Mouse (Mus musculus): ENCODE data around the gene Atp13a2. TPM values are rescaled to one million over a fixed set of nuclear protein-coding genes. Genes with fewer than 3 reads are reported as not detected.

Gene Atp13a2
- 10 to 100 TPM; 16.1 to 17.0 TPM for total RNA-seq (2021)
- long read RNA-seq, experiment 1, transcript Atp13a2-203 (29 exons, 3,882 nt): minor isoform, 6 of 45 reads
- long read RNA-seq, experiment 1, transcript Atp13a2-201 (29 exons, 3,956 nt): major isoform, 12 of 45 reads
- long read RNA-seq, experiment 1, partial matches to known transcripts: 22 of 45 reads
- long read RNA-seq, experiment 1, other reads (novel, unspliced or antisense): 5 of 45 reads
- long read RNA-seq, experiment 2, transcript Atp13a2-203 (29 exons, 3,882 nt): minor isoform, 17 of 57 reads
- long read RNA-seq, experiment 2, transcript Atp13a2-201 (29 exons, 3,956 nt): major isoform, 18 of 57 reads
- long read RNA-seq, experiment 2, partial matches to known transcripts: 14 of 57 reads
- long read RNA-seq, experiment 2, other reads (novel, unspliced or antisense): 8 of 57 reads

DNA sequence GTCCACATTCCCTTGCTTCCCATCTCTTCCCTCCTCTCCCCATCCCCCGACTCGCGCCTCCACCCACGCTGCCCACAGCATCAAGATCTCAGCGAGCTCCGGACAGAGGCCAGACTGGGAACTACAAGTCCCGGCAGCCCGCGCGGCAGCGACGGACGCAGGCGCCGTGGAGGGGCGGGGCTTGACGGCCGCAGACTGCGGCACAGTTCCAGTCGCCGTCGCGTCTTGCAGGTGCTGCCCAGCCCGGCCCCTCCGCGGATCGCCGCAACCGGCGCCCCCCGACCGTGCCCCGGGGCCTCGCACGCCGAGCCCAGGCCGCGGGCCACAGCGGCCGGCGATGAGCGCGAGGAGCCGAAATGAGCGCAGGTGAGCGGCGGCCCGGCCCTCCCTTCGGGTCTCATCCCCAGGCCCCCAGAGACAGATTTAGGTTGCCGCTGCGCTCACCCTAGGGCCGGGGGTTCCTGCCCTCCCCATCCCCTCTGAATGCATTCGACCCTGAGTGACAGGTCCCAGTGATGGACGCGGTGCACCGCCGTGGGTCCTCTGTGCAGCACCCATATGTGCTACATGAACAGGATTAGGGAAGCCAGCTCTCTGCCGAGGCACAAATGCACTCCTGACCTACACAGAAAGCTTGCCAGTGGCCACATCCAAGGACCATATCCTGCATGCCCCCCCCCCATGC lies at the start of gene Atp13a2:
Atp13a2 (plus strand) TSS at position 163 of the 685 bp plus-strand sequence.
- intact Hi-C loops (cut with DNase I; ENCODE audit: low total_unique reads): no loop called here
- DNase-seq: peak; percentile 92

- intact Hi-C loops (cut with DNase I; ENCODE audit: low total_unique reads): no loop called here
- no peak for DNase-seq
Observed at GRCm38 (mm10) chr4:140944356-140944755, 42.3 kb upstream of the Atp13a2 start.

- intact Hi-C loops (cut with DNase I; ENCODE audit: low total_unique reads): no loop called here
- DNase-seq: no peak
Observed at GRCm38 (mm10) chr4:140944961-140945442, 41.7 kb upstream of the Atp13a2 start.

GRCm38 (mm10) chr4:140945571-140945970 lies 41.1 kb upstream of the Atp13a2 start:
- intact Hi-C loops (cut with DNase I; ENCODE audit: low total_unique reads): no loop called here
- no peak for DNase-seq

- intact Hi-C loops (cut with DNase I; ENCODE audit: low total_unique reads): no loop called here
- DNase-seq: no peak
Observed at GRCm38 (mm10) chr4:140946048-140946447, 40.6 kb upstream of the Atp13a2 start.

- DNase-seq: no peak
- intact Hi-C loops (cut with DNase I; ENCODE audit: low total_unique reads): no loop called here
Observed at GRCm38 (mm10) chr4:140946580-140947205, 40.0 kb upstream of the Atp13a2 start.

DNA sequence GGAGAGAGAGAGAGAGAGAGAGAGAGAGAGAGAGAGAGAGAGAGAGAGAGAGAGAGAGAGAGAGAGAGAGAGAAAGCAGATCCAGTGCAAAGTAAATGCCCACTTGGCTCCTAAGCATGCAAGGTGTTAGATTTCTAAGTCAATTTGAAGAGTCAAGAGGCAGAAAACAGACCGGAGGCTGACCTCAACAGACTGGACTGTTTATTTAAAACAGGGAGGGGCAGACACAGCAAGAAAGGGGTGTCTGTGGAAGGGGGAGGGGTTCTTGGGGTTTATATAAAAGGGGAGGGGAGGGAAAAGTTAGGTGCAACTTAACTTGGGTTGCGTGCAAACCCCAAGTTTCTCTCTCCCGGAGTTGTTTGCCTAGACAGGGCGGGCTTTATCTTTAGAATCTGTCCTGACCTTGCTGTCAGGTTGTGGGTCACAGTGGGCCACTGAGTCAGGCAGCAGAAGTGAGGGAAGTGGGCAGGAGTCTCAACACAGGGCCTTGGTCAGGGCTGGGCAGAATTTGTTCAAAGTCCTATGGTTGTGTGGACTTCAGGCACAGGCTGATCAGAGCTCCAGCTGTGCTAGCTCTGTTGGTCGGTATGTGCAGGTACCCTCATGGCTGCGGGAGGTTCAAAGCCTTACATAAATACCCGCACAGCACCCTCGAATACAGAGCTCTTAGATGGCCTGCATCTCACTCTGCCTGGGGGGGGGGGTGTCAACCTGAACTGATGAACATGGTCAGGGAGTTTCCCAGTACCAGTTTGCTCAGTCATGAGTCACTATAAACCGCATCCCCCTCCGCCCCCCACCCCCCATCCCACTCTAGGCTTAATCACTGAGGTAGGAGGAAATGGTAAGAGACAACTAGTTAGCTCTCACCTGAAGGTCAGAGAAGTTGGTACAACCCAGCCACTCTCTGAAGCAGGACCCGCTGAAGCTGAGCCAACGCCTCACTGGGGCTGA lies 38.9 kb upstream of the Atp13a2 start:
- DNase-seq: no peak
- intact Hi-C loops (cut with DNase I; ENCODE audit: low total_unique reads): no loop called here

- intact Hi-C loops (cut with DNase I; ENCODE audit: low total_unique reads): no loop called here
- no peak for DNase-seq
Observed at GRCm38 (mm10) chr4:140948481-140948880, 38.2 kb upstream of the Atp13a2 start.

GRCm38 (mm10) chr4:140949052-140949451 lies 37.6 kb upstream of the Atp13a2 start:
- intact Hi-C loops (cut with DNase I; ENCODE audit: low total_unique reads): no loop called here
- DNase-seq: no peak

GRCm38 (mm10) chr4:140949616-140950015 lies 37.1 kb upstream of the Atp13a2 start:
- intact Hi-C loops (cut with DNase I; ENCODE audit: low total_unique reads): loop anchor here (5.0 kb wide), 1 partner anchor 162 kb away; no protein-coding TSS in a partner anchor
- no peak for DNase-seq

DNA sequence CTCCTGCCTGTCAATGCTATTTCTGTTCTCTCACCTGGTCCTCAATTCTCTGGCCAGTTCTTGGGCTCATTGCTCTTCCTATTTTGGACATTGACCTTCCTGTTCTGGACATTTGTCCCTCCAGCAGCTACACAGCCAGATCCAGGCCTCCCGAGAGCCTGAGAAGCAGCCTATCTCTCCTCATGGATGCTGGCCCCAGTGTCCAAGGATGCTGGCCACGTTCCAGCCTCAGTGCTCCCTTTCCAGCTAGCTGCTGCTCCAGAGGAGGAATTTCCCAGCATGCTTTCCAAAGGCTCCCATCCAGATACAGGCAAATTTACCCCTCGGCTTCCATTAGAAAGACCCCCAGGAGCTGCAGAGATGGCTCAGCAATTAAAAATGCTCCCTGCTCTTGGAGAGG lies 36.1 kb upstream of the Atp13a2 start:
- intact Hi-C loops (cut with DNase I; ENCODE audit: low total_unique reads): loop anchor here (5.0 kb wide), 1 partner anchor 163 kb away; no protein-coding TSS in a partner anchor
- peak; percentile 51 for DNase-seq

DNA sequence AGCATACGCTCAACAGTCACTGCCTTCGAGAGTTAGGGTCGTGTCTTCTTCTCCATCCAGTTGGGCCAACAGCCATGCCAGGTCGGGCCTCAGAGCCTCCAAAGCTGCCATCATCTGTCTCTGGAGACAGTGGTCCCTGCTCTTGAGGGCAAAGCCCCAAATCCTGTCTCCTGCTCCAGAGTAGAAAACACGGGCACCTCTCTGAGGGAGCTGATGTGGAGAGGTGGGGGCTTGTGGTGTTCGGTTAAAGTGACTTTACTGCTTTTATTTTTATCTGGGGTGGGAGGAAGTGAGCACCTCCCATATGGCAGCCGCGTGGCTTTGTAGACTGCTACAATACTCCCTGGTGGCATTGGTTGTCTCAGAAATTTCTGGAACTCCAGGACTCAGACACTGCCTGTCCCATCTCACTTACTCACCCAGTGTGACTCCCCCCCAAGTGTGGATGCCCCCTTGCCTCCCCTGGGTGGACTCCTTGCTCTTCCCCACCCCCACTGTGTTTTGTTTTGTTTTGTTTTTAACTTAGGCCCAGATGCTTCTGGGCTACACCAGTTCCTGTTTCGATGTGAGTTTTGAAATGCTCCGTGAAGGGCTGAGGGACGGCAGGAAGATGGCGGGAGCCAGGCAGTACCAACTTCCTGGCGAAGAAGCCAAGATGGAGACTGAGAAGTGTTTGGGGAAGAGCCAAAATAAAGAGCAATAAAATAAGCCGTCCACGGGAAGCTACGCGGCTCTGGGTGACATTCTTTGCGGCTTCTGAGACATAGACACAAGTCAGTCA lies 34.6 kb upstream of the Atp13a2 start:
- DNase-seq: no peak
- intact Hi-C loops (cut with DNase I; ENCODE audit: low total_unique reads): loop anchor here (5.0 kb wide), 1 partner anchor 165 kb away; no protein-coding TSS in a partner anchor

GRCm38 (mm10) chr4:140957131-140957702 lies 29.5 kb upstream of the Atp13a2 start:
- intact Hi-C loops (cut with DNase I; ENCODE audit: low total_unique reads): loop anchor here (5.0 kb wide), 1 partner anchor 55 kb away; no protein-coding TSS in a partner anchor
- DNase-seq: no peak

- intact Hi-C loops (cut with DNase I; ENCODE audit: low total_unique reads): loop anchor here (5.0 kb wide), 1 partner anchor 55 kb away; no protein-coding TSS in a partner anchor
Observed at GRCm38 (mm10) chr4:140957725-140958124, 28.9 kb upstream of the Atp13a2 start.

DNA sequence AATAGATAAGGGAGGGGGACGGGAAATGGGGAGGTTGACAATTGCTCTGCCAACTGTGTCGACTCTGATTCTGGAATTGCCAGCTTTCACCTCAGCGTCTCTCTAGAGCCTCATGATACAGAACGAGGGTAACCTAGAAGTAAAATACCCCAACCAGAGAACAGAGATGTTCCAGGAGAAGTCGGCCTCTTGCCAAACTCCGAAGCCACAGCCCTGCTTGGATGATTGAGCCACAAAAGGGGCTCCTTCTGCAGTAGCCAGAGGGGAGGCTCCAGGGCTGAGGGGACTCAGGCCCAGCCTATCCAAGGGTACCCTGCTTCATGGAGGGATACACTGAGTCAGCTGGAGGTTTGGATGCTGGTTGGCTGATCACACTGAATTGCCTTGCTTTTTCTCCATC lies 28.4 kb upstream of the Atp13a2 start:
- DNase-seq: no peak
- intact Hi-C loops (cut with DNase I; ENCODE audit: low total_unique reads): loop anchor here (5.0 kb wide), 1 partner anchor 56 kb away; no protein-coding TSS in a partner anchor

More at GRCm38 (mm10) chr4:140957725-140958124, 28.9 kb upstream of the Atp13a2 start:
- peak; percentile 70 for DNase-seq

GRCm38 (mm10) chr4:140959128-140959679 lies 27.5 kb upstream of the Atp13a2 start:
- intact Hi-C loops (cut with DNase I; ENCODE audit: low total_unique reads): loop anchor here (5.0 kb wide), 1 partner anchor 57 kb away; no protein-coding TSS in a partner anchor
- DNase-seq: no peak

Data from gastrocnemius, postnatal 14 days (tissue).